Mouse (Mus musculus): Measurements from ENCODE around the gene Cmc1. TPM values are rescaled to one million over a fixed set of nuclear protein-coding genes. Genes with fewer than 3 reads are reported as not detected.
A peak's percentile ranks its signal among the peaks of the same experiment; 100 is the strongest.
"Not testable (repeated sequence)": the region's sequence is repeated elsewhere in the genome, so short reads cannot be mapped to it uniquely, and the experiment has no call there.

Cmc1 gene
- polyA plus RNA-seq, 1 experiment from 2014 or later, result 57.9 TPM

DNA sequence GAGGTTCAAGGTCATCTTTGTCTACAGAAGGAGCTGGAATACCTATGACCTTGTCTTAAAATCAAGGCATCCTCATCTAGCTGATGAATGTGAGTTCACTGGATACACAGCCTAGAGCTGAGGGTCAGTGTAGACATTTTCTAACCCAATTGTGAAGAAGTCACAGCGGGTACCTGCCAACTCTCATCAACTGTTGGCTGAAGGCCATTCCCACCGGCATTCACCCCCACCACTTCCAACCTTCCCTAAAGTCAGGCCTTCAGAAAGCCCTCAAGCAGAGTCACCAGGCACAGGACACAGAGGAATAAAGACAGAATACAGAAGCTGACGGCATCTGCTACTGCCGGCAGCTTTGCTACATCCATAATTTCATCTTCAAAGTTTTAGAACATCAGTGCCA lies 25.4 kb upstream of the Cmc1 start:
- TF ChIP-seq CTCF (IDR thresholded peaks at IDR 0.05), result no peak
- DNase-seq (ENCODE audit: low read depth, low spot score) (no peak), ATAC-seq (no peak)
- in situ Hi-C loops (cut with MboI; ENCODE audit: low pct_unique_long_range_greater_than_20kb), result no loop called here
- ChIA-PET POLR2A (interaction anchor here (0.6 to 0.7 kb wide), 2 partner anchors 94 to 106 kb away, joined by 4 to 5 read pairs; no protein-coding TSS in a partner anchor), CTCF (no interaction called here)
- peaks cover 6% of the 10 kb centered on the region for H3K27me3 ChIP-seq

GRCm38 (mm10) chr9:118173086-118173485 lies 23.1 kb upstream of the Cmc1 start:
- no peak for TF ChIP-seq CTCF (IDR thresholded peaks at IDR 0.05)
- CTCF ChIA-PET, result no interaction called here
- in situ Hi-C loops (cut with MboI; ENCODE audit: low pct_unique_long_range_greater_than_20kb), result no loop called here
- H3K27me3 ChIP-seq, result no peaks in the 10 kb centered on the region
- POLR2A ChIA-PET, result no interaction called here
- ATAC-seq (no peak), DNase-seq (ENCODE audit: low read depth, low spot score) (no peak)

DNA sequence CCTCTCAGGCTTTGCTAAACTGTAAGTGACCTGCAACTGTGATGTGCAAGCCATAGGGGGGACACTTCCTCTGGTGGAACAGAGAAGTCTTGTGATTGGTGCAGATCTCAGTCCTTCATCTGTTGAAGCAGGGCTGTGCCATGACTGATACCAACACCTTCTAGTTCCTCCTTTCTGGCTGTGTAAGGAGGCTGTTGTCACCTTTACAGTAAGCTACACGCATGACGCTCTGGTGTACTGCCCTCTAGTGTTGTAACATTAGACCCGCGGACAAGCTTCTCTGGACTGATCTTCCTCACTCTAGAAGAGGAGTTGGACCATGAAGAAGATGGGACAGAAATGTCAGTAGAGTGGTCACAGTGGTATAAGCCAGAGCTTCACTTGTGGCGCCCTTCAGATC lies 18.6 kb upstream of the Cmc1 start:
- no peaks in the 10 kb centered on the region for H3K27me3 ChIP-seq
- in situ Hi-C loops (cut with MboI; ENCODE audit: low pct_unique_long_range_greater_than_20kb), result no loop called here
- CTCF ChIA-PET, result interaction anchor here (0.5 to 1.9 kb wide), 6 partner anchors 9 to 1013 kb away, joined by 3 to 7 read pairs (median 4); no protein-coding TSS in a partner anchor
- POLR2A ChIA-PET, result interaction anchor here (0.7 kb wide), 1 partner anchor 12 kb away, joined by 3 read pairs; no protein-coding TSS in a partner anchor
- TF ChIP-seq CTCF (IDR thresholded peaks at IDR 0.05), result peak; percentile 49
- ATAC-seq (no peak), DNase-seq (ENCODE audit: low read depth, low spot score) (no peak)

DNA sequence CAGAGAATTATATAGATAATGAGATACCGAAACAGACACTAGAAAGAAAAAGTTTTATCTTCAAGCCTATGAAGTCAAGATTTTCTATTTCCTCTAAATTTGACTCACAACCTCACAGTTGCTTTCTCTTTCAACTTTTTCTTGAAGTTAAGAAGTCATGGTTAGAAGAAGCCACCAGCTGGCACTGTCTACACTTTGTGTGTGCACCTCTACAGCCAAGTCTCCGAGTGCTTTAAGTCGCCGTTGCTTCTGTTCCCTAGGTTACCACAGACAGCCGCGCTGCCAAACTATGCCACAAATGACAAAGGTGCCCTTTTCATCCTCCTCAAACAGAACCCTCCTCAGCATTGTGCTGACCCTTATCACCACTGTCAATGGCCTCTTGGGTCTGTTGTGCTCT lies 17.6 kb upstream of the Cmc1 start:
- in situ Hi-C loops (cut with MboI; ENCODE audit: low pct_unique_long_range_greater_than_20kb), result no loop called here
- H3K27me3 ChIP-seq, result no peaks in the 10 kb centered on the region
- no peak for ATAC-seq
- TF ChIP-seq CTCF (IDR thresholded peaks at IDR 0.05), result no peak
- DNase-seq (ENCODE audit: low read depth, low spot score), result no peak
- POLR2A ChIA-PET, result no interaction called here
- CTCF ChIA-PET, result interaction anchor here (1.9 kb wide), 1 partner anchor 10 kb away, joined by 7 read pairs; no protein-coding TSS in a partner anchor

GRCm38 (mm10) chr9:118161536-118161935 lies 11.6 kb upstream of the Cmc1 start:
- DNase-seq (ENCODE audit: low read depth, low spot score), result no peak
- in situ Hi-C loops (cut with MboI; ENCODE audit: low pct_unique_long_range_greater_than_20kb), result no loop called here
- CTCF ChIA-PET, result interaction anchor here (2.1 kb wide), 1 partner anchor 19 kb away, joined by 5 read pairs; no protein-coding TSS in a partner anchor
- no peak for ATAC-seq
- POLR2A ChIA-PET, result no interaction called here
- H3K27me3 ChIP-seq, result no peaks in the 10 kb centered on the region
- no peak for TF ChIP-seq CTCF (IDR thresholded peaks at IDR 0.05)

DNA sequence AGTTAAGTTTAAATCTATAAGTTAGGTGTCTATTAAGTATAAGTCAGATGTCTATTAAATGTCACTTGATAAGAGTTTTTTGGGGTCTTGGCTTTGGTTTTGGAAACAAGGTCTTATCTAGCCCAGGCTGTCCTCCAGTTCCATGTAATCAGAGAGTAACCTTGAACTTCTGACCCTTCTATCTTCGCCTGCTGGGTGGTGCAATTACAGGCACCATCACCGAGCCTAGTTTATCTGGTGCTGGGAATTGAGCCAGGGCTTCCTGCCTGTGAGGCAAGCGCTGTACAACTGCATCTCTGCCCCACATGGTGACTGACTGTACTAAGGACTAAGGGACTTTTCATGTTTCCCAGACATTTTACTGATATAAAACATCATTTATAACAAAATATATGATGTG lies 10.0 kb upstream of the Cmc1 start:
- H3K27me3 ChIP-seq, result no peaks in the 10 kb centered on the region
- CTCF ChIA-PET, result interaction anchor here (1.2 kb wide), 1 partner anchor 9 kb away, joined by 3 read pairs; no protein-coding TSS in a partner anchor
- no peak for ATAC-seq
- no peak for TF ChIP-seq CTCF (IDR thresholded peaks at IDR 0.05)
- POLR2A ChIA-PET, result no interaction called here
- in situ Hi-C loops (cut with MboI; ENCODE audit: low pct_unique_long_range_greater_than_20kb), result no loop called here
- DNase-seq (ENCODE audit: low read depth, low spot score), result no peak

GRCm38 (mm10) chr9:118158201-118158600 lies 8.2 kb upstream of the Cmc1 start:
- CTCF ChIA-PET, result interaction anchor here (1.3 kb wide), 1 partner anchor 11 kb away, joined by 7 read pairs; no protein-coding TSS in a partner anchor

GRCm38 (mm10) chr9:118157234-118157633 lies 7.3 kb upstream of the Cmc1 start:
- no peaks in the 10 kb centered on the region for H3K27me3 ChIP-seq
- POLR2A ChIA-PET, result no interaction called here
- CTCF ChIA-PET, result interaction anchor here (1.3 kb wide), 1 partner anchor 11 kb away, joined by 7 read pairs; no protein-coding TSS in a partner anchor
- TF ChIP-seq CTCF (IDR thresholded peaks at IDR 0.05), result peak; percentile 30
- no peak for DNase-seq (ENCODE audit: low read depth, low spot score)
- no peak for ATAC-seq
- in situ Hi-C loops (cut with MboI; ENCODE audit: low pct_unique_long_range_greater_than_20kb), result no loop called here

More at GRCm38 (mm10) chr9:118158201-118158600, 8.2 kb upstream of the Cmc1 start:
- POLR2A ChIA-PET, result no interaction called here
- in situ Hi-C loops (cut with MboI; ENCODE audit: low pct_unique_long_range_greater_than_20kb), result no loop called here
- ATAC-seq (no peak), DNase-seq (ENCODE audit: low read depth, low spot score) (no peak)
- no peak for TF ChIP-seq CTCF (IDR thresholded peaks at IDR 0.05)
- no peaks in the 10 kb centered on the region for H3K27me3 ChIP-seq

GRCm38 (mm10) chr9:118154666-118155065 lies 4.7 kb upstream of the Cmc1 start:
- ATAC-seq (no peak), DNase-seq (ENCODE audit: low read depth, low spot score) (no peak)
- no peaks in the 10 kb centered on the region for H3K27me3 ChIP-seq
- in situ Hi-C loops (cut with MboI; ENCODE audit: low pct_unique_long_range_greater_than_20kb), result no loop called here
- ChIA-PET POLR2A (no interaction called here), CTCF (no interaction called here)
- TF ChIP-seq CTCF (IDR thresholded peaks at IDR 0.05), result no peak

- no peak for TF ChIP-seq CTCF (IDR thresholded peaks at IDR 0.05)
Observed at GRCm38 (mm10) chr9:118151221-118151507, 1.2 kb upstream of the Cmc1 start.

GRCm38 (mm10) chr9:118150429-118151220 lies 648 bp upstream of the Cmc1 start:
- DNase-seq (ENCODE audit: low read depth, low spot score) (no peak), ATAC-seq (no peak)
- ChIA-PET CTCF (no interaction called here), POLR2A (no interaction called here)
- H3K27me3 ChIP-seq, result no peaks in the 10 kb centered on the region
- in situ Hi-C loops (cut with MboI; ENCODE audit: low pct_unique_long_range_greater_than_20kb), result no loop called here
- no peak for TF ChIP-seq CTCF (IDR thresholded peaks at IDR 0.05)

More at GRCm38 (mm10) chr9:118151221-118151507, 1.2 kb upstream of the Cmc1 start:
- ChIA-PET POLR2A (no interaction called here), CTCF (no interaction called here)
- ATAC-seq (no peak), DNase-seq (ENCODE audit: low read depth, low spot score) (no peak)
- H3K27me3 ChIP-seq, result no peaks in the 10 kb centered on the region
- in situ Hi-C loops (cut with MboI; ENCODE audit: low pct_unique_long_range_greater_than_20kb), result no loop called here

- in situ Hi-C loops (cut with MboI; ENCODE audit: low pct_unique_long_range_greater_than_20kb); ATAC-seq; CTCF ChIA-PET; H3K27me3 ChIP-seq; DNase-seq (ENCODE audit: low read depth, low spot score); POLR2A ChIA-PET: not testable (repeated sequence)
Observed at GRCm38 (mm10) chr9:118140356-118140755, 9.6 kb downstream of the Cmc1 start.

Measured in Patski (cell line).